Mouse (Mus musculus) 416B (cell line): Measurements from ENCODE around the gene Cdc14b.
A peak's percentile ranks its signal among the peaks of the same experiment; 100 is the strongest.
"Not testable (repeated sequence)": the region's sequence is repeated elsewhere in the genome, so short reads cannot be mapped to it uniquely, and the experiment has no call there.

Experiments
- DNase-seq: peaks from one replicate; pipeline ENCODE4 v3.0.0; 2011; ENCODE audit warnings: low read depth

Gene Cdc14b

DNA sequence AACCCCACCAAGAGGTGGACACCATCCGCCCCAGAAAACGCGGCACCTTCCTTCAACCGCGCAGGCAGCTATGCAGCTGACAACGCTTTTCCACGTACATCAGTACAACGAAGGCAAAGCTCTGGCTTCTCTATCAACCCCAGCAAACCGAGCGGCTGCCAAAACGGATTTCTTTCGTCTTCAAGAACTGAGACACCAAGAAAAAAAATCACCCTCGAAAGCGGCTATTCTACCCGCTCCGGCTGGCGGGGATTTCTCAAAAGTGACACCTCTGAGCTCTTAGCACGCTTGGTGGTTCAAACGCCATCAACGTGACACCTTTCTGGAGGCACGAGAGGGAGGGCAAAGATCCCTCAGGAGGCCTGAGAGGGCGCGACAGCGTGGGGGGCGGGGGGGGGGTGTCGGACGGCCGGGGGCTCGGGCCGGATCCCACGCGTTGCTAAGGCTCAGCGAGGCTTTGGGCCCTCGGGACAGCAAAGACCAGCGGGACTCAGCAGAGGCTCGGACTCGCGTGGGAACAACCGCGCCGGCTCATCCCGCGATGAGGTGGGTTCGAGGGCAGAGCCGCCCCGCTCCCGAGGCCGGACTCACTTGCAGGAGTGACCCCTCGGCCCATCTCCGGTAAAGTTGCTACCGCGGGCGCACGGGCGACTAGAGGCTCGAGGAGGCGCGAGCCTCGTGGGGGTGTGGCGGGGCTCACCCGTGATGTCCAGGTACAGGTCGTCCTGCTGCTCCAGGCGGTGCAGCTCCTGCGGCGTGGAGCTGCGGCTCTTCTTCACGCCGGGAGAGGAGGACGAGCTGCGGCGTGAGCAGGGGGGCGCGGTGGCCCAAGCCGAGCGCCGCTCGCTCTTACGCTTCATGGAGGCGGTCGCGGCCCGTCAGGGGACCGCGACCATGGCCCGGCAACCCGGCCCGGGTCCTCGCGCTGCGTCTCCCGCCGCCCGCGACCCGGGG lies 922 bp downstream of the Cdc14b start:
- DNase-seq, result no peak

DNA sequence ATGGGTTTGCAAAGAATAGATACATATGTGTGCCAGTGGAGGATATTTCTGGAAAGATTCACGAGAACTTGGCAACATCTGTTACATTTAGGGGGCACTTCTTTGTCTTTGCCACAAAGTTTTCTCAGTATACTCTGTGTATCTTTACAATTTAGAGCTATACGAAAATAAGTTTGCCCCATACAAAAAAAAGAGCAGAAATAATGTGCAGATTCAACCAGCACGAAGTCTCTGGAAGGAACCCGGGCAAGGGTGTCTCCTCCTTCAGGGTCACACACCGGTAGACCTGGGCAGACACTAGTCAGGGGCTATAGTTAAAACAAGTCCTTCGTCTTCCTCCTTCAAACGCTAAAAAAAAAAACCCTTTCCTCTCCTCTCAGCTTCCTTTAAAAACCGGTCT lies 1.7 kb downstream of the Cdc14b start:
- DNase-seq, result no peak

DNA sequence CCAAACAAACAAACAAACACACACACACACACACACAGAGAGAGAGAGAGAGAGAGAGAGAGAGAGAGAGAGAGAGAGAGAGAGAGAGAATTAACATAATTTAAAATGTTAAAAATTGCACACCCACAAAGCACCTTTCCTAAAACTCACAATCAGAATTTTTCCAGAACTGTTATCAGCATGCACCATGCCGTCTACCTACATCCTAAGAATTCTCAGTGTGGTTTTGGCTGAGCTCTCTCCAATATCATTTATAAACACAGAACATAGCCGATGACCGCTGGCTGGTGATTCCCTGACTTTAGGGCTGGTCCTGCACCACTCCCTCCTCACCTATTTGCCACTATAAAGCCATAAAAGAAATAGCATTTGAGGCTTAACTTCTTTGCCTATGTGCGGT lies 6.7 kb downstream of the Cdc14b start:
- no peak for DNase-seq

DNA sequence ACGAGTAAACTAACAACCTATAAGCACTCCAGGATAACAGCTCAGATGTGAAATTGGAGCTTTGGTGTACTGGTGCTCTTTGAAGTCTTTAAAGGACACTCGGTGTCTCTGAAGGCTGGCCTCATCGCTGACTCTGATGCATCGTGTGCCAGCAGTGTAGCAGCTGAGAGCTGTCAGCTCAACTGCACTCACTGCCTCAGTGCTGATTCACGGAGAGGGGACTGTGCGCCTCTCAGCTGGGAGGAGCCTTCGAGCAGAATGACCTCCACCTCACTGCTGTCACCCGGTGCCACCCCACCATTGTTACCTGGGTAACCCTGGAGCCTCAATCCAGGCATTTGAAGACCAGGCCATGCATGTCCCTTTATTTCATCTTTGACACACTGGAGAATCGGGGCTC lies 7.9 kb downstream of the Cdc14b start:
- DNase-seq, result no peak

DNA sequence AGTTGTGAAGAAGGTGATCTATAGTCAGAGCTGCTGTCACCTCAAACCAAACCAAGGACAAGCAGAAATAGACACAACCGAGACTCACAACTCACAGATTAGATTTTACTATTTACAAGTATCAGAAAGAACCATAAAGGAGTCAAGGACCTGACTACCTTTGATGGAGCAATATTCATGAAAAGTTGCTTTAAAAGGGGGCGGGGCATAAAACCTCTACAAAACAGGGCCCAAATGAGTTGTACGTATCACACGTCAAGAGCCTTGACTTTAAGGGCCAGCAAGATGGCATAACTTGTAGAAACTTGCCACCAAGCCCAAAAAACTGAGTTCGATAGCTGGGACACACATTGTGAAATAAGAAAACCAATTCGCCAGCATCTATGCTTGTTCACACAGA lies 10.5 kb downstream of the Cdc14b start:
- DNase-seq, result no peak

DNA sequence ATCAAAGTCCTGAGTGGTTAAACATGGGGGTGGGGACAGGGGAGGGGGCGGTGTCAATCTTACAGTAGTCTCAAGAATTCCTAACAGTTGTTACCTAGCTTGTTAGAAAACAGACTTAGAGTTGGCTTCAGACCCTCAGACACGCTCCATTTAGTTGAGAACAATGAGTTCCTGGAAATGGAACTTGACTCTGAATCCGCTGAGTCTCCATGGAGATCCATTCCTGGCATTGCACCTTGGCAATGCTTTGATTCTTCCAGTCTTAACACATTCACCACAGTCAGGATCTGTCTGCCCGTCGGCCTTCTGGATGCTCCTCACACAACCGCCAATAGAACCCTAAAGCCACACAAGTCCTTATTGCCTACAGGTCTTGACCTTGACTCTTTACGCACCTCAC lies 15.2 kb downstream of the Cdc14b start:
- DNase-seq, result no peak

DNA sequence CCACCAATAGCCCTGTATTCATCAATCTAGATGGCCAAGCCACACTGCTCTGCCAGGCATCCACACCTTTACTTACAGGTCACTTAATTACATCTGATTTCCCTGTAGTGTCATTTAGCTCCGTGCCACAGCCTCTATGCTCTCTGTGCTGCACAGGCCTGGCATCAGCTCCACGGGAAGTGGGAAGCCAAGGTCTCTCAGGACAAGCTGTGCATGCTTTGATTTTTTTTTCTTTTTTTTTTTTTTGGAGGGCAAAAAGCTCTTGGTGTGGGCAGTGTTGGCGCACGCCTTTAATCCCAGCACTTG lies 16.6 kb downstream of the Cdc14b start:
- DNase-seq, result no peak

DNA sequence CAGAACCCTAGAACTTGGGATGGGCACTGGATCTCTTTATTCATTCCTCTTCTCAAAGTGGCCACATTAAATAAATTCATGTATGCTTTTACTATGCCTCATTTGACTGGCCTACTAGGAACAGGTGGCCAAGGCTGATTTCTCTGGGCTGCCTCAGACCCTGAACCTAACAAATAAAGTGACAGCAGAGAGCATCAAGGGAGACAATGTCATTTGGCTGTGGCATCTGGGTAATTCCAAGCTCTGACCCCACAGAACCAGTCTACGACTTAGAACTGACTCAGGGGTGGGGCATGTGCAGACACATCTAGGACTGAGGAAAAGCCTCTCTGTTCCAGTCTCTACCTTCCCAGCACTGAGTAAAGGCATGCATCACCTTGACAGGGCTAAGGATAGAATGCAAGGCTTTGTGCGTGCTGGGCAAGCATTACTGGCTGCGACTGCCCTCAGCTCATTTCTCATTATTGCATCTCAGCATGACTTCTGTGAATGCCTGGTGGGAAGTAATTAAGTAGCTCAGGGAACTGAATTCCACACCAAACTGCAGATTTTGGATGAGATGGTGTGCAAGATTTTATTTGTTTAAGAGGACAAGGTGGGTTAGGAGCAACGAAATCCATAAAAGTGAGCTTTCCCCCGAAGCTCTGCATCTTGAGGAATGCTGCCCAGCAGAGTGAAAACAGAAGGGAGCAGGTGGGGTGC lies 17.1 kb downstream of the Cdc14b start:
- DNase-seq, result no peak

DNA sequence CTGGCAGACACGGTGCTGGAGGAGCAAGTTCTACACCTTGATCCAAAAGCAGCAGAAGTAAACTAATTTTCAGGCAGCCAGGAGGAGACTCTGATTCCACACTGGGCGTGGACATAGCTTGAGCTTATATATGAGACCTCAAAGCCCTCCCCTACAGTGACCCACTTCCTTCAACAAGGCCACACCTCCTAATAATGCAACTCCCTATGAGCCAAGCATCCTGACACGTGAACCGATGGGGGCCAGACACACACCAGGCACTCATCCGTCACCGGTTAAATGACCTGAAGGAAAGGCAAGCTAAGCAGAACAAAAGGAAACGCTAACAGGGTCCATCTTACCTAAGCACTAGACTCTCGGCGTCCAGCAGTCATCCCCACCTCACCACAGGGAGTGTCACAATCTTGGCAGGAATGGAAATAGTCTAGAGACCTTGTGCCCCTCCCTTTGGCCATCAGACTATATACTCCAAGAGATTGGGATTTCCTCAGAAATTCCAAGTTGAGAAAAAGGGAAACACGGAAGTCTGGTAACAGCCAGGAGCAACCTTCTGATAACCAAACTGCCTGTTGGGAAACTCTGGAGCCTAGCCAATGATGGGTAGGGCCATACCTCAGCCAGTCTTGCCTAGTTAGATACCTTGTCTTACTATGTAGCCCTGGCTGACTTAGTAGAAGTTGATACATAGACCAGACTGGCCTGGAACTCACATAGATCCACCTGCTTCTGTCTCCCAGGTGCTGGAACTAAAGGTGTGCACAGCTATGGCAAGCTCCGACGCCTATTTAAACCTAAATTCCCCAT lies 17.9 kb downstream of the Cdc14b start:
- peak; percentile 40 for DNase-seq

DNA sequence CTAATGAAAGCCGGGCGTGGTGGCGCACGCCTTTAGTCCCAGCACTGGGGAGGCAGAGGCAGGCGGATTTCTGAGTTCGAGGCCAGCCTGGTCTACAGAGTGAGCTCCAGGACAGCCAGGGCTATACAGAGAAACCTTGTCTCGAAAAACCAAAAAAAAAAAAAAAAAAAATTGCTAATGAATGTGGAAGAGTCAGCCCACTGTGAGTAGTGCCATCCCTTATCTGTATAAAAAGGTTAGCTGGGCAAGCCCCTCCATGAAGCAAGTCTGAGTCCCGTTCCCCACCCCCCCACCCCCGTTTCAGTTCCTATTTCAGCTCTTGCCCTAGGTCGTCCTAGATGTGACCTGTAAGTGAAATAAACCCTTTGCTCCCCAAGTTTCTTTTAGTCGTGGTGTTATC lies 20.9 kb downstream of the Cdc14b start:
- DNase-seq, result not testable (repeated sequence)

DNA sequence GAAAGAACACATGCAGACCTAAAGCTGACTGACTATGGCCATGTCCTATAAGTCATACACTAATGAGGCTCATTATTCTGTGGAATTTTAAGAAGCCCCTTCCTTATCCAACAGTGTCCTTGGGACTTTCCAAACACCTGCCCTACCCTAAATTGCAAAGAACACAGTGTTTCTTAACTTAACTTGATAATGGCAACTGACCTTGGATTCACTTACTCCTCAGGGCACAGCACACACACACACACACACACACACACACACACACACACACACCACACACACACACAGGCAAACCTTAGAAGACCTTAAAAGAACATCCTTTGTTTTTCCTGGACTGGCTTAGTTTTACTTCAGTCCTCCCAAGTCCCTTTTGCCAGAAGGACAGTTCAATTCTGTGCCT lies 21.4 kb downstream of the Cdc14b start:
- DNase-seq, result no peak

DNA sequence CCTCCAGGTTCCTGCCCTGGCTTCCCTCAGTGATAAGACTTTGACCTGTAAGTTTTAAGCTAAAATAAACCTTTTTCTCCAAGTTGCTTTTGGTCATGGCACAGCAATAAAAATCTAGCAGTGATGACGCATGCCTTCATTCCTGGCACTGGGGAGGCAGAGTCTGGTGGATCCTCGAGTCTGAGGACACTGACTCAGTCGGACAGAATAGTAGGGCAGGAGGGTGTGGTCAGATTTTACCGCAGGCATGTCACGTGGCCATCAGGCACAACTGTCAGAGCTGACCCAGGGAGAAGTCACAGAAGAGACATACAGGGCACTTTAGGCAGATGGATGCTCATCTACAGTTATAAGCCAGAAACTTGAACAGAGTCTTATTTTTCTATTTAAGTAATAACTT lies 22.9 kb downstream of the Cdc14b start:
- DNase-seq, result peak; percentile 78

DNA sequence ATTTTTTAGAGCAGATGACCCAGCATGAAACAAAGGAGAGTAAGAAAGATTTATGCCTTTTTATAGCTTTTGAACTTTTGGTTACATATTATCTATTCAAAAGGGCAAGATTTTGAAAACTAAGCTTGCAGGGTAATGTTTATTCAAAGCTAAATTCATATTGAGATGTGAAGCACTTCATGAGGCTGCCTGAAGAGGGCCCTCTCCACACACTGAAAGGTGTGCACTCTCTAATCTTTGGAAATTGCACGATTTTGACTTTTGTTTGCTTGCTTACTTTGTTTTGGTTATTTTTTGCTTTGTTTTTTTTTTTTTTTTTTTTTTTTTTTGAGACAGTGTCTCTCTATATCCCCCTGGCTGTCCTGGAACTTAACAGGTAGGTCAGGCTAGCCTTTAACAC lies 24.7 kb downstream of the Cdc14b start:
- peak; percentile 60 for DNase-seq

DNA sequence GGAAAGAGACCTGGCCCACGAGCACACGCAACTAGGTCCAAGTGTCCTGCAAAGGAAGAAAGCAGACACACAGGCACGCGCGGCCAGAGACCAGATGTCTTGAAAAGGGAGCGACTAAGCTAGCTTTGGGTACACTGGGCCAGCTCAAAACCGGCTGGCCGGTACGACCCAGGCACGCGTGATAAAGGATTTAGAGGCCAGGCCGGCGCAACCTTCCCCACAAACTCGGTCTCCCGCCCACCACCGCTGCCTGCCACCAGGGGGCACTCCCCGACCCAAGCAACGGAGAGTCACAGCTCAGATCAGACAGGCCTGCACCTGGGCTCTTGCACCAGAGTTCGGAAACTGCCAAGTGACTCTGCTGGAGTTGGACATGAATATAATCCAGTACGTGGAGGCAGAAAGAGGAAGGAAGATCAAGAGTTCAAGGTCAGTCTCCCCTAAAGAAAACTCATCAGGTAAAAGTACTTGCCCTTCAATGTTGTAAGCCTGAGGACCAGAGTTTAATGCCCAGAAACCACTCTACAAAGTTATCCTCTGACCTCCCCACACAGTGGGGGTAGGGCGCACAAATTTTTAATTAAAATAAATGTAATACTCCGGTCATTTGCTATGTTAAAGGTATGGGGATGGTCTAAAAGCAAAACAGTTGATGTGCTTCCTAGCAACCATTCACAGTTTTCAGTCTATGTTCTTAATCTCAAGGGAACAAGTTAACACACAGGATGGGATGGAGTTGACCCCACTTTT lies 26.1 kb downstream of the Cdc14b start:
- peak; percentile 85 for DNase-seq

DNA sequence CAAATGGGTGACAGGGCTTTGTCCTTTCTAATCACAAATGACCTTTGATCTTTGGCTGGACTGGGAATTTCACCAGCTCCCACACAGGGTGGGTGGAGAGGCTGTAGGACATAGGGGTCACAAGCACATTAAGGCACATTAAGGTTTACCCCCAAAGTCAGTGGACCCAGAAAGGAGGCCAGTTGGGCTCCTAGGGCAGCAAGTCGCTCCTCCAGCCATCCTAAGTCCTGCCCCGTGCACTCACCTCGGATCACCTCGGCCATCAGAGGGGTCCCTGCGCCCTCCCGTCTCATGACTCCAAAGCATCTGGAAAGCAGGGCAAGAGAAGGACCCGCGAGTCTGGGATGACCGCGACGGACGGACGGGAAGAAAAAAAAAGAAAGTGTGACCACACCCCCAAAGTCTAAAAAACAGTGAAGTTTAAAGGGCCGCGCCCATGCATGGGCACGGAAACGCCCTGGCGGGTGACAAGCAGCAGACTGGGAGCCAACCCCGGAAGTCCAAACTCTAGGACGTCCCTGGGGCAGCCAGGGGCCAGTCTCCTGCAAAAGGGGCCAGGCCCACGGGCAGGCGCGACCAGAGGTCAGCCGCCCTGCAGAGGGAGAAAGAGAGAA lies 26.8 kb downstream of the Cdc14b start:
- DNase-seq, result peak; percentile 81

DNA sequence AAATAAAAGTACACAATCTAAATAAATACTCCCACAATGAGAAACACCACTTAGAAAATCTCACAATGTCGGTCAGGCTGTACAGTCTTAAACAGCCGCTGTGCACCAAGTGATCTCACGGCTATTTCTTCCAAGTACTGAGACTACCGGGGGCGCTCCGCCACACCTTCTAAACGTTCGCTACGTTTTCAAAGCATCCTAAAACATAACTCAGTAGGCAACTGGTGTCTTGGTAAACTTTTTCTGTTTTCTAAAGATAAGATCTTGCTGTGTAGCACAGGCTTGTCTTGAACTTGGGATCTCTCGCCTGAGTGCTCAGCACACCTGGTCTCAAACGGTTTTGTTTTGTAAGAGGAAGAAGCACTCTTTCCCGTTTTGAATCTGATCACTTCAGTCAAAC lies 29.0 kb downstream of the Cdc14b start:
- no peak for DNase-seq

DNA sequence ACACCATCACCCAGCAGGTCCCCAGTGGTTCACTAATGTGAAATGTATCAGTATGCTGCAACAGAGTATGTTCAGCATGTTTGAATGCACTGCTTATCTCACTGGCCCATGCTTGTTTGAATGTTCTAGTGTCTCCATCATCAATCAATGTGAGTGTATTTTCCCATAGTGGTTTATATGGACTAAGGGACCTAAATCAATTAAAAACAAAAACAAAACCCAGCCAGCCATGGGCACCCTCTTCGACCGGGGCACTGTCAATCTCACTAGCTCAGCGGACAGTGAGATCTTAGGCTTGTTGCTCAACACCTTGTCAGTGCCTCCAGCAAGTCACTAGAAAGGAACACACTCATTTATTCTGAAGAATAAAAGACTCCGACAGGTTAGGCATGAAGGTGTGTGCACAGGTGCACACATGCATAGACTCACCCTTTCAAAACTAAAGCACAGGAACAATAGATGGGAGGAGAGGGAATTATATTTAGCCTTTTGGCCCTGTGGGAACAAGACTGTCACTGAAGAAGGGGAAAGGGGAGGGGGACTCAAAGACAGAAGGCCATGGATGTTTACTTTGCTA lies 30.3 kb downstream of the Cdc14b start:
- DNase-seq, result no peak

DNA sequence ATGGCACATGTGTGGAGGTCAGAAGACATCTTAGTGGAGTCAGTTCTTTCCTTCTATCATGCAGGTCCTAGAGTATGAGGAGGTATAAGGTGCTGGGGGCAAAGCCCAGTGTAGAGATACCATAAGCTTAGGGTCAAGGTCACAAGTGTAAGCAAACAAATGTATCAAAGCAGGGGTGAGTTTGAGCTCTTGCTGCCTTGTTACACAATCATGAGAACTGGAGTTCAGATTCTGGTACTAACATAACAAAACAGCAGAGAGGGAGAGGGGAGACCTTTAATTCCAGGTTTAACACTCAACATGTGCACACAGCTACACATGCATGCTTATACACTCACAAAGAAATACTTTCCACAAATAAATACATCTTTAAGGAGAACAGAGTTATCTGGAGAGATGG lies 32.4 kb downstream of the Cdc14b start:
- no peak for DNase-seq

DNA sequence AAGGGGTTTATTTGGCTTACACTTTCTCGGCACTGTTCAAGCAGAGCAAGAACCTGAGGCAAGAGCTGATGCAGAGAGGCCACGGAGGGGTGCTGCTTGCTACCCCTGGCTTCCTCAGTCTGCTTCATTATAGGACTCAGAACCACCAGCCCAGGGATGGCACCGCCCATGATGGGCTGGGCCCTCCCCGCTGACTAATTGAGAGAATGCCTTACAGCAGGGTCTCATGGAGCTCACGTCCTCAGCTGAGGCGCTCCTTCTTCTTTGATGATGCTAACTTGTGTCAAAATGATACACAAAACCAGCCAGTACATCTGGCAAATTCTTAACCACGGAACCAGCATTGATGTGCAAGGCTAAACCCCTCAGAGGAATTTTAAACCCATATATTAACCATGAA lies 34.5 kb downstream of the Cdc14b start:
- no peak for DNase-seq

DNA sequence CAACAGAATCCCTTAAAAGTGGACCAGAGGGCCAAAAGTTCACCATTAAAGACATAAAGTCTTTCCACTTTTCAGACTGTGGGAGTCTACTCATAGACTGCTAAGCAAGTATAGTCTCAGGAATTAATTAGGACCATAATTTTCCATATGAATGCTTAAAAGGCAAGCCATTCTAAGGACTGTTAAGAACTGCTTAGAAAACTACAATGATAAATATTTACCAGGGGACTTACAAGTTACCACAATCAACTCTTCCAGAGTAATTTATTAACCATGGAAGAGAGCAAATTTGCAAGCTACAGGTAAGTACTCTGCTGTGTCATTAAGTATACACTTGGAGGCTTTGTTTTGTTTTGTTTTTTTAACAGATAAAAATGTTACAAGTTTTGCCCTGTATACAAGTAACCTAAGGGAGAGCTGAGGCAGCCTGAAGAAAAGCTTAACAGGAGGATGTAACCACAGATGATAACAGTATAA lies 37.4 kb downstream of the Cdc14b start:
- no peak for DNase-seq
